Mouse (Mus musculus) stomach, postnatal 0 days (tissue): ENCODE measurements around the gene I830077J02Rik. TPM values are rescaled to one million over a fixed set of nuclear protein-coding genes. Genes with fewer than 3 reads are reported as not detected.
"Not testable (repeated sequence)": the region's sequence is repeated elsewhere in the genome, so short reads cannot be mapped to it uniquely, and the experiment has no call there.

Experiments
- ATAC-seq: fragments of 200-750 bp; cut with Nextera tagmentation; 2 replicates; pipeline ENCODE4 v1.8.0; 2017; ENCODE audit not compliant: low FRiP score, low TSS enrichment
- DNase-seq: peaks from one replicate; pipeline ENCODE4 v3.0.0-alpha.2; 2016; ENCODE audit warnings: low spot score
- H3K27ac ChIP-seq: fragments of 300-500 bp; sonication (generic); replicated peaks from 2 replicates; pipeline ENCODE4 v1.5.1; 2014; ENCODE audit warnings: mild to moderate bottlenecking, control low read depth
- H3K27me3 ChIP-seq: fragments of 300-500 bp; sonication (generic); 2 replicates; pipeline ENCODE4 v1.6.1; 2014; ENCODE audit warnings: low read length; ENCODE audit not compliant: control insufficient read depth, insufficient read depth
- H3K36me3 ChIP-seq: fragments of 300-500 bp; sonication (generic); 2 replicates; pipeline ENCODE4 v1.6.1; 2014; ENCODE audit warnings: low read length, mixed read lengths; ENCODE audit not compliant: control insufficient read depth, insufficient read depth
- H3K4me1 ChIP-seq: fragments of 300-500 bp; sonication (generic); replicated peaks from 2 replicates; pipeline ENCODE4 v1.6.1; 2014; ENCODE audit warnings: antibody characterized with exemption; ENCODE audit not compliant: control insufficient read depth, insufficient read depth
- H3K4me2 ChIP-seq: fragments of 300-500 bp; sonication (generic); replicated peaks from 2 replicates; pipeline ENCODE4 v1.6.1; 2014; ENCODE audit warnings: low read depth, mild to moderate bottlenecking, control low read depth, moderate library complexity
- H3K4me3 ChIP-seq: fragments of 300-500 bp; sonication (generic); 2 replicates; pipeline ENCODE4 v1.5.1; 2014; ENCODE audit warnings: low read depth, low read length, control low read depth
- H3K9ac ChIP-seq: fragments of 300-500 bp; sonication (generic); 2 replicates; pipeline ENCODE4 v1.6.1; 2014; ENCODE audit warnings: mild to moderate bottlenecking, low read length, control low read depth, mixed read lengths
- H3K9me3 ChIP-seq: fragments of 300-500 bp; sonication (generic); 2 replicates; pipeline ENCODE4 v1.6.1; 2016; ENCODE audit warnings: low read length; ENCODE audit not compliant: control insufficient read depth
- CTCF ChIP-seq: IDR thresholded peaks from 2 replicates; pipeline ENCODE4 v1.5.1; 2016; ENCODE audit warnings: antibody characterized with exemption, low read depth, mild to moderate bottlenecking, moderate library complexity
- EP300 ChIP-seq: optimal IDR thresholded peaks from 2 replicates; pipeline ENCODE3; 2016; ENCODE audit warnings: antibody characterized with exemption
- WGBS: fragments of 180-500 bp; shearing (Covaris S2); extraction: QIAGEN DNeasy Blood & Tissue Kit; methylation state at CpG from one replicate; pipeline ENCODE4 v1.1.7; 2014; 5-methylcytosine and 5-hydroxymethylcytosine counted together
- polyA plus RNA-seq: library from polyadenylated mRNA; unstranded; fragments of >200 nt; fragmentation: Nextera tagmentation; extraction: Ambion mirVana; gene quantifications from 2 replicates; pipeline ENCODE4 v1.2.1, GENCODE M21; 2015

I830077J02Rik gene
- polyA plus RNA-seq, 1 experiment from 2014 or later: 0.63 TPM

GRCm38 (mm10) chr3:105927561-105928194 lies 4.8 kb downstream of the I830077J02Rik start:
- Histone ChIP-seq H3K4me3 (no peak overlapping the region), H3K4me1 (no peaks in the 10 kb centered on the region), H3K9ac (no peak overlapping the region), H3K27ac (no peak overlapping the region), H3K36me3 (no peaks in the 10 kb centered on the region), H3K27me3 (no peaks in the 10 kb centered on the region), H3K9me3 (no peaks in the 10 kb centered on the region), H3K4me2 (no peak overlapping the region)
- WGBS: 80% methylated on average over 7 of the region's 7 CpGs
- no peak for ATAC-seq
- DNase-seq: no peak
- no peak for TF ChIP-seq CTCF

- ATAC-seq: no peak
- H3K4me1 ChIP-seq: no peaks in the 10 kb centered on the region
- WGBS: 87% methylated on average over 9 of the region's 9 CpGs
These were observed 7.8 kb downstream of the I830077J02Rik start for GRCm38 (mm10) chr3:105924616-105925015.

DNA sequence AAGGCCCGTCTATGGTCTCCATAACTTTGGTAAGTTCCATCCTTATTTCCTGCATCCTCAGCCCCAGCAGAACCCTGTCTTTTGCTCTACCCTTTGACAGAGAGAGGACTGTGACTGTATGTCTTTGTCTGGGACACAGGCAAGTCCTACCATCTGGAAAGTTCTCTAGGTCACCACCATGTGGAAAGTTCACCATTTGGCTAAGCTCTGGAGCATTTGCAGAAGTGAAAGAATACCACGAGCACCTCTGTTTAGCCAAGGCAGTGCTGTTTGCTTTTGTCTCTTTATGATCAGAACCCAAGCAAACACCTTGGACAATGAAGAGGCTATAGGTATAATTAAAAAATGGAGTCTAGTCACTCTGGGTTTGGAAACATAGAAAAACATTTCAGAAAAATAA lies 10.5 kb downstream of the I830077J02Rik start:
- no peak overlapping the region for H3K27ac ChIP-seq
- no peak for ATAC-seq
- TF ChIP-seq CTCF: no peak
- no peak for TF ChIP-seq EP300
- peak; percentile 1 for DNase-seq
- no peak overlapping the region for H3K4me2 ChIP-seq
- H3K9me3 ChIP-seq: no peaks in the 10 kb centered on the region
- WGBS: 51% methylated on average over 2 of the region's 2 CpGs
- no peaks in the 10 kb centered on the region for H3K27me3 ChIP-seq
- no peaks in the 10 kb centered on the region for H3K36me3 ChIP-seq
- no peaks in the 10 kb centered on the region for H3K4me1 ChIP-seq
- H3K9ac ChIP-seq: no peak overlapping the region
- no peak overlapping the region for H3K4me3 ChIP-seq

More at GRCm38 (mm10) chr3:105924616-105925015, 7.8 kb downstream of the I830077J02Rik start:
- Histone ChIP-seq H3K36me3 (no peaks in the 10 kb centered on the region), H3K27me3 (no peaks in the 10 kb centered on the region), H3K27ac (no peak overlapping the region), H3K9ac (no peak overlapping the region), H3K4me3 (no peak overlapping the region), H3K4me2 (no peak overlapping the region), H3K9me3 (no peaks in the 10 kb centered on the region)
- no peak for DNase-seq
- TF ChIP-seq CTCF (no peak), EP300 (no peak)

- not testable (repeated sequence) for DNase-seq, H3K9ac ChIP-seq, H3K36me3 ChIP-seq, H3K4me2 ChIP-seq, H3K4me3 ChIP-seq, H3K27me3 ChIP-seq, H3K27ac ChIP-seq, H3K9me3 ChIP-seq, H3K4me1 ChIP-seq, ATAC-seq
These were observed 11.7 kb downstream of the I830077J02Rik start for GRCm38 (mm10) chr3:105920743-105921142.

- H3K9me3 ChIP-seq: no peaks in the 10 kb centered on the region
- no peak overlapping the region for H3K9ac ChIP-seq
- TF ChIP-seq CTCF: no peak
- no peak for TF ChIP-seq EP300
- DNase-seq (no peak), ATAC-seq (no peak)
- 63% methylated on average over 3 of the region's 3 CpGs for WGBS
- no peak overlapping the region for H3K27ac ChIP-seq
- H3K4me3 ChIP-seq: no peak overlapping the region
- no peak overlapping the region for H3K4me2 ChIP-seq
- H3K27me3 ChIP-seq: no peaks in the 10 kb centered on the region
- no peaks in the 10 kb centered on the region for H3K4me1 ChIP-seq
- H3K36me3 ChIP-seq: no peaks in the 10 kb centered on the region
These were observed 14.1 kb downstream of the I830077J02Rik start for GRCm38 (mm10) chr3:105918355-105918745.

DNA sequence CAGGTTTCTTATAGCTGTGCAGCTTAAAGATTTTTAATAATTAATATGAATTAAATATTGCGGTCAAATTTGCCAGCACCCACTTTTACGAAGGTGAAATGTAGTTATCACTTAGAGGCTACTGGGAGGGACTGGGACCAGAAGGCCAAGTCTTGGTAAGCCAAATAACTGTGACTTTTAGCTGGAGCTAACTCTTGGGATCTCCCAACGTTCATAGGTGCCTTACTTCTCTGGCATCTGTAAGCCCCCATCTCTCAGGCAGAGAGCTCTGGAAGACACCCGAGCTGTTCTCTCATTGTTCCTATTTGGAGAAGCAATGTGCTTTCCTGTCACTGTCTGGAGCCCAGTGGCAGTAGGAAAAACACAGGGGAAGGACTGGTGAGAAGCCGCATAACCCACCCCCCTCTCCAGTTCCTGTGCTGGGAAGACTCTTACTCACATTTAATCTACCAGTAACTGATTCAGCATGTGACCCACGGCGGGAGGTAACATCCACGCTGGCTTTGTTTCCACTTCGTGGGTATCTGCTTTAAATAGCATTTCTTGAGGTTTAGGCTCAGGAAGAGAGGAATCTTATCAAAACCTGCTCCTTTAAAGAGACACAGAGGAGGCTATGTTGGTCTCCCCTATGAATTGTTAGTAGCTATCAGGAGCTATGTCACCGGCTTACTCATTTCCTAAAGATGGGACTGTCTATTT lies 14.7 kb downstream of the I830077J02Rik start:
- Histone ChIP-seq H3K4me3 (no peak overlapping the region), H3K27ac (no peak overlapping the region), H3K9ac (no peak overlapping the region), H3K27me3 (no peaks in the 10 kb centered on the region), H3K36me3 (no peaks in the 10 kb centered on the region), H3K9me3 (no peaks in the 10 kb centered on the region), H3K4me2 (no peak overlapping the region), H3K4me1 (no peaks in the 10 kb centered on the region)
- TF ChIP-seq EP300 (no peak), CTCF (no peak)
- DNase-seq (no peak), ATAC-seq (no peak)
- 70% methylated on average over 10 of the region's 10 CpGs for WGBS

DNA sequence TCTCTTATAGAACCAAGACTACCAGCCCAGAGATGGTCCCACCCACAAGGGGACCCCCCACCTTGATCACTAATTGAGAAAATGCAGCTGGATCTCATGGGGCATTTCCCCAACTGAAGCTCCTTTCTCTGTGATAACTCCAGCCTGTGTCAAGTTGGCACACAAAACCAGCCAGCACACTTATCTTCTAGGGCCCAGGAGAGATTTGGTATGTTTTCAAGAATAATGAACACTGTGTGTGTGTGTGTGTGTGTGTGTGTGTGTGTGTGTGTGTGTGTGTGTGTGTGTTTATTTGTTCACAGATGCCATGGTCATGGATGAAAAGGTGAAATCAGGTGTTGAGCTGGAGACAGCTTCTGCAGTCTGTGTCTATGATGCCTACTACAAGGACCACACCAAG lies 16.0 kb downstream of the I830077J02Rik start:
- H3K9ac ChIP-seq, ATAC-seq: not testable (repeated sequence)

More for the DNA sequence above, 16.0 kb downstream of the I830077J02Rik start:
- DNase-seq, H3K4me1 ChIP-seq, H3K9me3 ChIP-seq, H3K36me3 ChIP-seq, H3K27ac ChIP-seq, H3K4me2 ChIP-seq, H3K27me3 ChIP-seq, H3K4me3 ChIP-seq: not testable (repeated sequence)
